Mouse (Mus musculus): ENCODE data around the gene 4930404H24Rik.

- TF ChIP-seq CTCF (IDR thresholded peaks at IDR 0.05; ENCODE audit: low read depth) (no peak), EP300 (optimal IDR thresholded peaks at IDR 0.05) (no peak)
These were observed 35.1 kb upstream of the 4930404H24Rik start for GRCm38 (mm10) chr2:153457467-153457866.
